Mouse (Mus musculus): ENCODE results near the gene Pspc1. TPM values are rescaled to one million over a fixed set of nuclear protein-coding genes. Genes with fewer than 3 reads are reported as not detected.
A peak's percentile ranks its signal among the peaks of the same experiment; 100 is the strongest.

The Pspc1 gene
- total RNA-seq, 1 experiment: 36.3 TPM

- H3K36me3 ChIP-seq (ENCODE audit: control insufficient read depth, insufficient read depth, low read length, poor library complexity, severe bottlenecking): peaks cover 10% of the 10 kb centered on the region
- no peak overlapping the region for H3K4me3 ChIP-seq (ENCODE audit: insufficient read depth in 1 of 2, low read depth in 1 of 2, low read length in 2 of 2, poor library complexity in 1 of 2, severe bottlenecking in 1 of 2)
- H3K27ac ChIP-seq (ENCODE audit: insufficient read depth, low read depth, low read length, poor library complexity, severe bottlenecking): no peak overlapping the region
- no peaks in the 10 kb centered on the region for H3K9me3 ChIP-seq (ENCODE audit: control insufficient read depth, insufficient read depth, low read depth, low read length)
- H3K4me1 ChIP-seq (ENCODE audit: control insufficient read depth in 2 of 2, insufficient read depth in 2 of 2, low read length in 2 of 2, poor library complexity in 1 of 2): no peaks in the 10 kb centered on the region
- in situ Hi-C loops (cut with MboI; ENCODE audit: low sequenced_read_pairs in 2 of 2, unreplicated experiment in 2 of 2): loop anchor here in 1 of 2 experiments (25.0 kb wide), 1 partner anchor 431 kb away; the partner anchor contains the start of gene Atp12a
- no peak for TF ChIP-seq MAFK (IDR thresholded peaks at IDR 0.05; ENCODE audit: insufficient read depth, low read depth, low read length)
- no peak for TF ChIP-seq CHD2 (IDR thresholded peaks at IDR 0.05; ENCODE audit: low read depth, low read length)
- TF ChIP-seq ZC3H11A (IDR thresholded peaks at IDR 0.05; ENCODE audit: borderline replicate concordance, low read depth, low read length): no peak
- no peak for TF ChIP-seq ZNF384 (IDR thresholded peaks at IDR 0.05; ENCODE audit: low read depth, low read length)
- TF ChIP-seq HCFC1 (IDR thresholded peaks at IDR 0.05; ENCODE audit: borderline replicate concordance, insufficient read depth, low read length): no peak
- no peak for DNase-seq (ENCODE audit: low read depth, low spot score)
- H3K9ac ChIP-seq (ENCODE audit: insufficient read depth, low read depth, low read length, poor library complexity, severe bottlenecking): no peak overlapping the region
Measured at GRCm38 (mm10) chr14:56793243-56793642, 15.1 kb upstream of the Pspc1 start.

GRCm38 (mm10) chr14:56784575-56784974 lies 6.5 kb upstream of the Pspc1 start:
- Histone ChIP-seq H3K4me3 (ENCODE audit: insufficient read depth in 1 of 2, low read depth in 1 of 2, low read length in 2 of 2, poor library complexity in 1 of 2, severe bottlenecking in 1 of 2) (no peak overlapping the region), H3K27ac (ENCODE audit: insufficient read depth, low read depth, low read length, poor library complexity, severe bottlenecking) (no peak overlapping the region), H3K9ac (ENCODE audit: insufficient read depth, low read depth, low read length, poor library complexity, severe bottlenecking) (no peak overlapping the region), H3K36me3 (ENCODE audit: control insufficient read depth, insufficient read depth, low read length, poor library complexity, severe bottlenecking) (no peaks in the 10 kb centered on the region), H3K9me3 (ENCODE audit: control insufficient read depth, insufficient read depth, low read depth, low read length) (no peaks in the 10 kb centered on the region), H3K4me1 (ENCODE audit: control insufficient read depth in 2 of 2, insufficient read depth in 2 of 2, low read length in 2 of 2, poor library complexity in 1 of 2) (peaks cover 0 to 2% of the 10 kb centered on the region in 2 experiments; a peak in 1 of 4 replicates)
- no peak for DNase-seq (ENCODE audit: low read depth, low spot score)
- in situ Hi-C loops (cut with MboI; ENCODE audit: low sequenced_read_pairs in 2 of 2, unreplicated experiment in 2 of 2): loop anchor here in 1 of 2 experiments (25.0 kb wide), 1 partner anchor 422 kb away; the partner anchor contains the start of gene Atp12a
- no peak for TF ChIP-seq MAFK (IDR thresholded peaks at IDR 0.05; ENCODE audit: insufficient read depth, low read depth, low read length)
- no peak for TF ChIP-seq CHD2 (IDR thresholded peaks at IDR 0.05; ENCODE audit: low read depth, low read length)
- no peak for TF ChIP-seq ZC3H11A (IDR thresholded peaks at IDR 0.05; ENCODE audit: borderline replicate concordance, low read depth, low read length)
- TF ChIP-seq ZNF384 (IDR thresholded peaks at IDR 0.05; ENCODE audit: low read depth, low read length): no peak

GRCm38 (mm10) chr14:56778933-56779300 lies 801 bp upstream of the Pspc1 start:
- in situ Hi-C loops (cut with MboI; ENCODE audit: low sequenced_read_pairs in 2 of 2, unreplicated experiment in 2 of 2): loop anchor here in 1 of 2 experiments (25.0 kb wide), 1 partner anchor 417 kb away; the partner anchor contains the start of gene Atp12a
- Histone ChIP-seq H3K4me3 (ENCODE audit: insufficient read depth in 1 of 2, low read depth in 1 of 2, low read length in 2 of 2, poor library complexity in 1 of 2, severe bottlenecking in 1 of 2) (peak overlapping the region; percentile 51 to 78; a peak in 3 of 4 replicates), H3K36me3 (ENCODE audit: control insufficient read depth, insufficient read depth, low read length, poor library complexity, severe bottlenecking) (0 out of 2 replicates have a peak, but pooled peaks cover 2% of the 10 kb centered on the region), H3K4me1 (ENCODE audit: control insufficient read depth in 2 of 2, insufficient read depth in 2 of 2, low read length in 2 of 2, poor library complexity in 1 of 2) (peaks cover 2% of the 10 kb centered on the region in 2 experiments; a peak in 2 of 4 replicates), H3K9me3 (ENCODE audit: control insufficient read depth, insufficient read depth, low read depth, low read length) (no peaks in the 10 kb centered on the region), H3K27ac (ENCODE audit: insufficient read depth, low read depth, low read length, poor library complexity, severe bottlenecking) (peak overlapping the region; percentile 47; the same call in 1 of the 2 replicates), H3K9ac (ENCODE audit: insufficient read depth, low read depth, low read length, poor library complexity, severe bottlenecking) (peak overlapping the region; percentile 74; the same call in 1 of the 2 replicates)
- DNase-seq (ENCODE audit: low read depth, low spot score): no peak
- TF ChIP-seq CHD2 (IDR thresholded peaks at IDR 0.05; ENCODE audit: low read depth, low read length): no peak
- no peak for TF ChIP-seq HCFC1 (IDR thresholded peaks at IDR 0.05; ENCODE audit: borderline replicate concordance, insufficient read depth, low read length)
- no peak for TF ChIP-seq ZNF384 (IDR thresholded peaks at IDR 0.05; ENCODE audit: low read depth, low read length)
- TF ChIP-seq MAFK (IDR thresholded peaks at IDR 0.05; ENCODE audit: insufficient read depth, low read depth, low read length): no peak
- TF ChIP-seq ZC3H11A (IDR thresholded peaks at IDR 0.05; ENCODE audit: borderline replicate concordance, low read depth, low read length): no peak

GRCm38 (mm10) chr14:56777360-56778136 lies 568 bp downstream of the Pspc1 start:
- Histone ChIP-seq H3K4me3 (ENCODE audit: insufficient read depth in 1 of 2, low read depth in 1 of 2, low read length in 2 of 2, poor library complexity in 1 of 2, severe bottlenecking in 1 of 2) (peak overlapping the region; percentile 78 to 92), H3K4me1 (ENCODE audit: control insufficient read depth in 2 of 2, insufficient read depth in 2 of 2, low read length in 2 of 2, poor library complexity in 1 of 2) (peaks cover 2% of the 10 kb centered on the region in 2 experiments; a peak in 2 of 4 replicates), H3K9ac (ENCODE audit: insufficient read depth, low read depth, low read length, poor library complexity, severe bottlenecking) (peak overlapping the region; percentile 85), H3K27ac (ENCODE audit: insufficient read depth, low read depth, low read length, poor library complexity, severe bottlenecking) (peak overlapping the region; percentile 82), H3K9me3 (ENCODE audit: control insufficient read depth, insufficient read depth, low read depth, low read length) (no peaks in the 10 kb centered on the region), H3K36me3 (ENCODE audit: control insufficient read depth, insufficient read depth, low read length, poor library complexity, severe bottlenecking) (0 out of 2 replicates have a peak, but pooled peaks cover 2% of the 10 kb centered on the region)
- TF ChIP-seq CHD2 (IDR thresholded peaks at IDR 0.05; ENCODE audit: low read depth, low read length) (no peak), HCFC1 (IDR thresholded peaks at IDR 0.05; ENCODE audit: borderline replicate concordance, insufficient read depth, low read length) (0 out of 2 replicates have a peak, but pooled peaks have one; percentile 39), MAFK (IDR thresholded peaks at IDR 0.05; ENCODE audit: insufficient read depth, low read depth, low read length) (no peak), ZC3H11A (IDR thresholded peaks at IDR 0.05; ENCODE audit: borderline replicate concordance, low read depth, low read length) (no peak), ZNF384 (IDR thresholded peaks at IDR 0.05; ENCODE audit: low read depth, low read length) (no peak)
- DNase-seq (ENCODE audit: low read depth, low spot score): no peak
- in situ Hi-C loops (cut with MboI; ENCODE audit: low sequenced_read_pairs in 2 of 2, unreplicated experiment in 2 of 2): loop anchor here in 1 of 2 experiments (25.0 kb wide), 1 partner anchor 415 kb away; the partner anchor contains the start of gene Atp12a
